Mouse (Mus musculus) spleen, adult 2 months (tissue): ENCODE measurements around the gene Msantd2.

ENCODE experiments used
- CTCF ChIP-seq: fragments of 200-500 bp; IDR thresholded peaks from 2 replicates; pipeline ENCODE4 v1.5.1; 2011; ENCODE audit warnings: mild to moderate bottlenecking, inconsistent platforms; ENCODE audit not compliant: insufficient read depth, insufficient read length, insufficient replicate concordance; ENCODE audit errors: extremely low read depth
- POLR2A ChIP-seq: fragments of 200-500 bp; IDR thresholded peaks from 2 replicates; pipeline ENCODE4 v1.6.1; 2011; ENCODE audit warnings: low read depth, low read length, inconsistent platforms

DNA sequence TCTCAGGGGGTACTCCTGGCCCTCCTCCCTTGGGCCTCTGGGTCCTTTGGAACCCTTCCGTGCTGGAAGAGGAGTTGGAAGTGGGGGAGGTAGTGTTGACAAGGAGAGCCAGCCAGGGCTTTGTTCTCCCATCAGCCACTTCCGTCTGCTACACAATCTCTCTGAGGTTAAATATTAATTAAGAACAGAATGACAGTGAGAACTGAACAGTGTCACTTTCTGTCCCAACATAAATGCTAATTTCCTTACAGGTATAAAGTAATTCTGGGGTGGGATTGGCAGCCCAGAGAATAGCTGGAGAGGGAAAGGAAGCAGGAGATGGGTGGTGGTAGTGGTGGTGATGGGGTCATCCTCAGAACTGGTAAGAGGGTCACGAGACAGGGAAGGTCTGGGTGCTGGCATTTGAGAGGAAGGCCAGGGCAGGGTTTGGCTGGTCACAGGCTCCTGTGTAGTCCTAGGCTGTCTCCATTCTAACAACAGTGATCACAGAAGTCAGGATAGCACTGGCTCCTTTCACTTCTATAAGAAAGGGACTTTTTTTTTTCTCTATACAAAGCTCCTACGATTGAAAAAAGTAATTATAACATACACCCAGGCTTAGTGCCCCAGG, 79.6 kb downstream of the Msantd2 start:
- TF ChIP-seq CTCF = no peak
- TF ChIP-seq POLR2A = no peak
